11 mouse cellular contexts compared by ENCODE assay signal in the genomic region with DNA sequence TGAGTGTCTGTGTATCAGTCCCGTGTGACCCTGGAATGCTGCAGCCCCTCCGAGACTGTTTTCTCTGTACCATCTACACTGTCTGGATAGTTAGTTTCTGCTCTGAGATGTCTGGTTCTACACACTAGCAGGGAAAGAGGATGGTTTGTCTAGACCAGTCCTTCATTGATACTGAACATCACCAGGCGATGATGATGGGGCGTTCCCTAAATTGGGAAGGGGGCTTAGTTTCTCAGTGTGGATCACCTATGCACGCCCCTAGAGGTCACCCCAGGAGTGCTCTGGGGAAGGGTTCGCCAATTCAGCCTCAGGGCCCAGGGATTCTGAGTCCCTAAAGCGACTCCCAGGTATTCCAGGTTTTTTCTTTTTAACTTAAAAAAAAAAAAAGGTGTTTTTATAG. TPM values are rescaled to one million over a fixed set of nuclear protein-coding genes. Genes with fewer than 3 reads are reported as not detected.
DNase-seq lines count a peak whose midpoint lies in the region; ATAC-seq and TF ChIP-seq lines count a peak whose summit lies in the region.
"Had no signal": no experiment of that assay in that cellular context is flagged by ENCODE, and none has a peak within 500 bp of the region (broad histone marks: within the 10 kb centered on the region; RNA-seq: fewer than 3 reads in every experiment).

No protein-coding gene starts in this region.

- H3K4me2 ChIP-seq in heart, embryonic 13.5 days = peak overlapping the region; percentile 44
- H3K4me2 ChIP-seq in lung, postnatal 0 days (replicated peaks; ENCODE audit: low read depth, low read length) = peak overlapping the region; percentile 51
- peak overlapping the region; percentile 45 for H3K4me2 ChIP-seq in embryonic facial prominence, embryonic 15.5 days (replicated peaks)
- peak overlapping the region; percentile 50 for H3K4me2 ChIP-seq in stomach, embryonic 16.5 days (ENCODE audit: low read depth, low read length)

- H3K27me3 ChIP-seq in heart, embryonic 13.5 days (replicated peaks) = peaks cover 33% of the 10 kb centered on the region
- peaks cover 6% of the 10 kb centered on the region; the same call in 1 of the 2 replicates for H3K27me3 ChIP-seq in lung, postnatal 0 days (replicated peaks; ENCODE audit: insufficient read depth, low read length)
- peaks cover 20% of the 10 kb centered on the region for H3K27me3 ChIP-seq in embryonic facial prominence, embryonic 15.5 days
- H3K27me3 ChIP-seq in stomach, embryonic 16.5 days (ENCODE audit: control insufficient read depth, insufficient read depth, low read length) = peaks cover 8% of the 10 kb centered on the region

- no peak for DNase-seq in heart, postnatal 4 days
- no peak for DNase-seq in lung, postnatal 0 days (ENCODE audit: low spot score)
- no peak for DNase-seq in lung, adult 2 months
- DNase-seq in left cerebral cortex, postnatal 4 days = no peak
- no peak for DNase-seq in left cerebral cortex, adult 11 months (ENCODE audit: low spot score)
- DNase-seq: cerebellum, postnatal 14 days had no signal

- H3K9me3 ChIP-seq in heart, embryonic 13.5 days = no peaks in the 10 kb centered on the region
- no peaks in the 10 kb centered on the region for H3K9me3 ChIP-seq in lung, postnatal 0 days (ENCODE audit: low read length)
- H3K9me3 ChIP-seq in embryonic facial prominence, embryonic 15.5 days (replicated peaks) = no peaks in the 10 kb centered on the region
- H3K9me3 ChIP-seq in stomach, embryonic 16.5 days (replicated peaks; ENCODE audit: control insufficient read depth, low read length) = no peaks in the 10 kb centered on the region
- H3K9me3 ChIP-seq: G1E had no signal

- no peaks in the 10 kb centered on the region for H3K36me3 ChIP-seq in heart, embryonic 13.5 days
- no peaks in the 10 kb centered on the region for H3K36me3 ChIP-seq in lung, postnatal 0 days (ENCODE audit: insufficient read depth, low read length)
- H3K36me3 ChIP-seq in embryonic facial prominence, embryonic 15.5 days = no peaks in the 10 kb centered on the region
- H3K36me3 ChIP-seq in stomach, embryonic 16.5 days (ENCODE audit: control insufficient read depth, insufficient read depth, low read length) = no peaks in the 10 kb centered on the region
- H3K36me3 ChIP-seq: G1E had no signal

- H3K4me1 ChIP-seq in heart, embryonic 13.5 days = peaks cover 26% of the 10 kb centered on the region
- H3K4me1 ChIP-seq in lung, postnatal 0 days (ENCODE audit: insufficient read depth, low read depth, low read length) = peaks cover 5% of the 10 kb centered on the region; the same call in 1 of the 2 replicates
- H3K4me1 ChIP-seq in lung, adult 2 months (ENCODE audit: control insufficient read depth, insufficient read depth, low read length) = peaks cover 2% of the 10 kb centered on the region; the same call in 1 of the 2 replicates
- peaks cover 13% of the 10 kb centered on the region for H3K4me1 ChIP-seq in embryonic facial prominence, embryonic 15.5 days
- H3K4me1 ChIP-seq in stomach, embryonic 16.5 days (ENCODE audit: control insufficient read depth, insufficient read depth, low read length) = peaks cover 17% of the 10 kb centered on the region

- no peak overlapping the region for H3K4me3 ChIP-seq in heart, embryonic 13.5 days
- H3K4me3 ChIP-seq in lung, postnatal 0 days (ENCODE audit: low read depth, low read length) = no peak overlapping the region
- H3K4me3 ChIP-seq in lung, adult 2 months (replicated peaks; ENCODE audit: extremely low read depth, low read depth, low read length) = no peak overlapping the region
- no peak overlapping the region for H3K4me3 ChIP-seq in embryonic facial prominence, embryonic 15.5 days (replicated peaks)
- peak overlapping the region; percentile 0; the same call in 1 of the 2 replicates for H3K4me3 ChIP-seq in stomach, embryonic 16.5 days (replicated peaks; ENCODE audit: low read length)

- no peak overlapping the region for H3K27ac ChIP-seq in heart, embryonic 13.5 days (replicated peaks)
- peak overlapping the region; percentile 52; the same call in 1 of the 2 replicates for H3K27ac ChIP-seq in lung, postnatal 0 days (ENCODE audit: low read length)
- peak overlapping the region; percentile 58; the same call in 1 of the 2 replicates for H3K27ac ChIP-seq in embryonic facial prominence, embryonic 15.5 days (replicated peaks)
- peak overlapping the region; percentile 36; the same call in 1 of the 2 replicates for H3K27ac ChIP-seq in stomach, embryonic 16.5 days (ENCODE audit: low read length)

- TF ChIP-seq POLR2A in lung, adult 2 months (IDR thresholded peaks at IDR 0.05; ENCODE audit: borderline replicate concordance, extremely low read depth, low read depth, low read length) = no peak

- intact Hi-C loops in left cerebral cortex, postnatal 4 days (cut with DNase I) = no loop called here

- TF ChIP-seq EP300 in lung, postnatal 0 days (IDR thresholded peaks at IDR 0.05) = no peak

- WGBS in heart, embryonic 13.5 days = 40% methylated on average over 7 of the region's 7 CpGs
- WGBS in lung, postnatal 0 days = 49% methylated on average over 7 of the region's 7 CpGs
- 68% methylated on average over 7 of the region's 7 CpGs for WGBS in lung, adult 2 months
- WGBS in embryonic facial prominence, embryonic 15.5 days = 42% methylated on average over 7 of the region's 7 CpGs
- WGBS in stomach, embryonic 16.5 days = 53% methylated on average over 7 of the region's 7 CpGs

- no peak for TF ChIP-seq CTCF in lung, postnatal 0 days (IDR thresholded peaks at IDR 0.05)
- TF ChIP-seq CTCF in lung, adult 2 months (IDR thresholded peaks at IDR 0.05; ENCODE audit: insufficient read depth, low read length) = no peak

- peak overlapping the region; percentile 60 for H3K9ac ChIP-seq in heart, embryonic 13.5 days
- H3K9ac ChIP-seq in lung, postnatal 0 days (replicated peaks; ENCODE audit: low read depth) = no peak overlapping the region
- 0 out of 2 replicates have a peak overlapping the region, but pooled peaks have one; percentile 6 for H3K9ac ChIP-seq in embryonic facial prominence, embryonic 15.5 days
- peak overlapping the region; percentile 64 for H3K9ac ChIP-seq in stomach, embryonic 16.5 days (ENCODE audit: low read length)

- ATAC-seq in heart, embryonic 13.5 days (ENCODE audit: extremely low read depth, insufficient number of reproducible peaks, low FRiP score, low TSS enrichment) = no peak
- no peak for ATAC-seq in lung, postnatal 0 days
- ATAC-seq in embryonic facial prominence, embryonic 15.5 days (ENCODE audit: insufficient number of reproducible peaks, low FRiP score, low TSS enrichment, low read depth) = no peak
- ATAC-seq in stomach, embryonic 16.5 days (ENCODE audit: insufficient read depth, low FRiP score) = 0 out of 2 replicates have a peak, but pooled peaks have one; percentile 8
- ATAC-seq: midbrain, embryonic 16.5 days had no signal

RNA-seq across cellular contexts. Expression of gene Lefty2, which starts 3.7 kb away (rescaled TPM):
- 0.08 and 0.28 TPM in 2 replicates for polyA plus RNA-seq in heart, embryonic 13.5 days (2015; fragmentation: Nextera tagmentation; extraction: Ambion mirVana)
- not detected for total RNA-seq in heart, postnatal 4 days (2021)
- 0.16 TPM in 1 of 2 replicates, not detected in the other for polyA plus RNA-seq in lung, postnatal 0 days (2015; fragmentation: Nextera tagmentation; extraction: Ambion mirVana)
- polyA plus RNA-seq in lung, adult 2 months (2012; rRNA removed) = 0.07 TPM in 1 of 2 replicates, not detected in the other
- 0.24 and 0.32 TPM in 2 replicates for polyA plus RNA-seq in embryonic facial prominence, embryonic 15.5 days (2015; fragmentation: Nextera tagmentation; extraction: Ambion mirVana)
- polyA plus RNA-seq in stomach, embryonic 16.5 days (2015; fragmentation: Nextera tagmentation; extraction: Ambion mirVana) = 0.35 TPM in 1 of 2 replicates, not detected in the other
- 10 to 100 TPM in 1 of 2 experiments, 1 to 10 TPM in 1; 9.9 to 14.0 TPM for total RNA-seq in left cerebral cortex, postnatal 4 days (2021)
- polyA plus RNA-seq: G1E had no signal

RNA-seq across cellular contexts. Expression of gene Pycr2, which starts 14.9 kb away (rescaled TPM):
- polyA plus RNA-seq in heart, embryonic 13.5 days (2015; fragmentation: Nextera tagmentation; extraction: Ambion mirVana) = 56.2 and 56.5 TPM in 2 replicates
- 10 to 100 TPM; 16.1 to 18.8 TPM for total RNA-seq in heart, postnatal 4 days (2021)
- 51.9 and 57.5 TPM in 2 replicates for polyA plus RNA-seq in lung, postnatal 0 days (2015; fragmentation: Nextera tagmentation; extraction: Ambion mirVana)
- 36.7 and 43.8 TPM in 2 replicates for polyA plus RNA-seq in lung, adult 2 months (2012; rRNA removed)
- 96.9 and 105 TPM in 2 replicates for polyA plus RNA-seq in embryonic facial prominence, embryonic 15.5 days (2015; fragmentation: Nextera tagmentation; extraction: Ambion mirVana)
- 99.6 and 105 TPM in 2 replicates for polyA plus RNA-seq in stomach, embryonic 16.5 days (2015; fragmentation: Nextera tagmentation; extraction: Ambion mirVana)
- total RNA-seq in left cerebral cortex, postnatal 4 days (2021) = 10 to 100 TPM; 28.6 to 31.6 TPM

RNA-seq across cellular contexts. Expression of gene Sde2, which starts 38.2 kb away (rescaled TPM):
- 22.0 and 23.9 TPM in 2 replicates for polyA plus RNA-seq in heart, embryonic 13.5 days (2015; fragmentation: Nextera tagmentation; extraction: Ambion mirVana)
- 10 to 100 TPM; 17.7 to 19.8 TPM for total RNA-seq in heart, postnatal 4 days (2021)
- polyA plus RNA-seq in lung, postnatal 0 days (2015; fragmentation: Nextera tagmentation; extraction: Ambion mirVana) = 21.2 and 22.6 TPM in 2 replicates
- polyA plus RNA-seq in lung, adult 2 months (2012; rRNA removed) = 8.7 and 11.1 TPM in 2 replicates
- polyA plus RNA-seq in embryonic facial prominence, embryonic 15.5 days (2015; fragmentation: Nextera tagmentation; extraction: Ambion mirVana) = 37.5 and 38.9 TPM in 2 replicates
- 34.9 and 36.5 TPM in 2 replicates for polyA plus RNA-seq in stomach, embryonic 16.5 days (2015; fragmentation: Nextera tagmentation; extraction: Ambion mirVana)
- total RNA-seq in left cerebral cortex, postnatal 4 days (2021) = 10 to 100 TPM; 28.4 to 29.0 TPM

RNA-seq across cellular contexts. Expression of gene Lefty1, which starts 45.6 kb away (rescaled TPM):
- 1.2 and 1.4 TPM in 2 replicates for polyA plus RNA-seq in heart, embryonic 13.5 days (2015; fragmentation: Nextera tagmentation; extraction: Ambion mirVana)
- total RNA-seq in heart, postnatal 4 days (2021) = under 1 TPM; 0.48 to 0.79 TPM
- polyA plus RNA-seq in lung, postnatal 0 days (2015; fragmentation: Nextera tagmentation; extraction: Ambion mirVana) = 1.1 and 2.1 TPM in 2 replicates
- 11.4 and 11.5 TPM in 2 replicates for polyA plus RNA-seq in lung, adult 2 months (2012; rRNA removed)
- 4.0 and 4.6 TPM in 2 replicates for polyA plus RNA-seq in embryonic facial prominence, embryonic 15.5 days (2015; fragmentation: Nextera tagmentation; extraction: Ambion mirVana)
- 4.0 and 4.2 TPM in 2 replicates for polyA plus RNA-seq in stomach, embryonic 16.5 days (2015; fragmentation: Nextera tagmentation; extraction: Ambion mirVana)
- 1 to 10 TPM; 2.9 to 3.4 TPM for total RNA-seq in left cerebral cortex, postnatal 4 days (2021)
- total RNA-seq: G1E had no signal
- polyA plus RNA-seq: G1E; midbrain, embryonic 16.5 days had no signal

RNA-seq across cellular contexts. Expression of gene Tmem63a, which starts 53.0 kb away (rescaled TPM):
- 7.7 and 8.6 TPM in 2 replicates for polyA plus RNA-seq in heart, embryonic 13.5 days (2015; fragmentation: Nextera tagmentation; extraction: Ambion mirVana)
- 10 to 100 TPM; 17.7 to 18.0 TPM for total RNA-seq in heart, postnatal 4 days (2021)
- polyA plus RNA-seq in lung, postnatal 0 days (2015; fragmentation: Nextera tagmentation; extraction: Ambion mirVana) = 22.7 and 25.1 TPM in 2 replicates
- 70.4 and 81.7 TPM in 2 replicates for polyA plus RNA-seq in lung, adult 2 months (2012; rRNA removed)
- 17.3 and 18.5 TPM in 2 replicates for polyA plus RNA-seq in embryonic facial prominence, embryonic 15.5 days (2015; fragmentation: Nextera tagmentation; extraction: Ambion mirVana)
- 29.2 and 35.3 TPM in 2 replicates for polyA plus RNA-seq in stomach, embryonic 16.5 days (2015; fragmentation: Nextera tagmentation; extraction: Ambion mirVana)
- 1 to 10 TPM; 1.8 to 3.3 TPM for total RNA-seq in left cerebral cortex, postnatal 4 days (2021)
